ENCODE assay signal across 8 mouse cellular contexts in the genomic region with DNA sequence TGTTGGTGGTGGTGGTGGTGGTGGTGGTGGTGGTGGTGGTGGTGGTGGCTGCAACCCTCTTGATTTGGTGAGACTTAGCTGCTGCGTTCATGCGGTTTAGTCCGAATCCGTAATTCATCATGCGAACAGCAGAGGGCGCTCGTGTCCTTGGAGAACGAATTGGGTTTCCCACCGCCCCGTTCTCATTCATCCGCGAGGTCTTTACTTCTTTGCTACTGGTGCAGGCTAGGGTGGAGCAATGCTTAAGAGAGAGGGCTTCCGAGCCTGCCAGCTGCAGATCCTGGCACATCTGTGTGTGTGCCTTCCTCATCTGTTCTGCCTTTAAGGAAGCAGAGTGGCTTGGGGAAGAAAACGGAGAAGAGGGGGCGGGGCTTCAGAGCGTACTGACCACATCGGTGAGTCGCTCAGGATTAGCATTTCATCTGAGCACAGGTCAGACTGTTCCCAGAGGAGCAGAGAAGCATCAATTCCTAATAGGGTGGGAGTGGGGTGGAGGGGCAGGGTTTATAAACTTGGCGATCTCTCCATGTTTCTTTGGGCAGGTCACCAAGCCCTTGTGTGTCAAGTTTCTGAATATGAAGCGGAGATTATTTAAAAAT.
A peak's percentile ranks its signal among the peaks of the same experiment; 100 is the strongest.
DNase-seq lines count a peak whose midpoint lies in the region; ATAC-seq lines count a peak whose summit lies in the region.

No protein-coding gene starts in this region.

- H3K4me1 ChIP-seq in forebrain, embryonic 10.5 days, result peaks cover 10% of the 10 kb centered on the region
- peaks cover 3% of the 10 kb centered on the region; the same call in 1 of the 2 replicates for H3K4me1 ChIP-seq in heart, embryonic 16.5 days (ENCODE audit: control insufficient read depth, insufficient read depth, low read length)
- H3K4me1 ChIP-seq in liver, embryonic 16.5 days (ENCODE audit: control insufficient read depth, low read depth, low read length), result no peaks in the 10 kb centered on the region
- H3K4me1 ChIP-seq in neural tube, embryonic 14.5 days (ENCODE audit: control insufficient read depth, insufficient read depth, low read length), result peaks cover 12% of the 10 kb centered on the region

- peak overlapping the region; percentile 62 for H3K9ac ChIP-seq in heart, embryonic 16.5 days (ENCODE audit: low read length)
- H3K9ac ChIP-seq in liver, embryonic 16.5 days (ENCODE audit: low read depth, low read length), result no peak overlapping the region
- peak overlapping the region; percentile 25; the same call in 1 of the 2 replicates for H3K9ac ChIP-seq in neural tube, embryonic 14.5 days (replicated peaks; ENCODE audit: low read depth, low read length)

- H3K4me2 ChIP-seq in heart, embryonic 16.5 days (ENCODE audit: low read depth, low read length), result peak overlapping the region; percentile 92
- H3K4me2 ChIP-seq in liver, embryonic 16.5 days (ENCODE audit: low read depth, low read length), result peak overlapping the region; percentile 48
- peak overlapping the region; percentile 63 for H3K4me2 ChIP-seq in neural tube, embryonic 14.5 days (ENCODE audit: low read depth, low read length)

- no peaks in the 10 kb centered on the region for H3K36me3 ChIP-seq in forebrain, embryonic 10.5 days (replicated peaks)
- H3K36me3 ChIP-seq in heart, embryonic 16.5 days (ENCODE audit: control insufficient read depth, insufficient read depth), result no peaks in the 10 kb centered on the region
- H3K36me3 ChIP-seq in liver, embryonic 16.5 days (ENCODE audit: control insufficient read depth, insufficient read depth), result no peaks in the 10 kb centered on the region
- no peaks in the 10 kb centered on the region for H3K36me3 ChIP-seq in neural tube, embryonic 14.5 days (ENCODE audit: control insufficient read depth, insufficient read depth, low read length)

- peak; percentile 46 for DNase-seq in CD4-positive helper T cell, adult 2 months (ENCODE audit: low read depth, low spot score)
- peak; percentile 75 for DNase-seq in brain, embryonic 18.5 days (ENCODE audit: low read depth, low spot score)
- peak; percentile 86 for DNase-seq in forebrain, embryonic 10.5 days (ENCODE audit: extremely low spot score, low spot score)
- DNase-seq in kidney, postnatal 4 days, result peak; percentile 93 to 95
- peak; percentile 94 for DNase-seq in testis, postnatal 10 days (ENCODE audit: low spot score)

- H3K4me3 ChIP-seq in forebrain, embryonic 10.5 days, result peak overlapping the region; percentile 53
- peak overlapping the region; percentile 56 for H3K4me3 ChIP-seq in heart, embryonic 16.5 days (ENCODE audit: low read length)
- peak overlapping the region; percentile 36; the same call in 1 of the 2 replicates for H3K4me3 ChIP-seq in liver, embryonic 16.5 days (ENCODE audit: low read depth, low read length)
- peak overlapping the region; percentile 27 for H3K4me3 ChIP-seq in neural tube, embryonic 14.5 days (ENCODE audit: low read depth, low read length)

- WGBS in forebrain, embryonic 10.5 days, result 5% methylated on average over 20 of the region's 20 CpGs
- WGBS in heart, embryonic 16.5 days, result 7% methylated on average over 20 of the region's 20 CpGs
- 5% methylated on average over 20 of the region's 20 CpGs for WGBS in liver, embryonic 16.5 days (ENCODE audit: insufficient replicate concordance)
- 6% methylated on average over 20 of the region's 20 CpGs for WGBS in neural tube, embryonic 14.5 days

- no peak for ATAC-seq in heart, embryonic 16.5 days (replicated peaks; ENCODE audit: extremely low read depth, insufficient read depth, low FRiP score)
- ATAC-seq in liver, embryonic 16.5 days (ENCODE audit: low read depth), result no peak
- peak; percentile 79; the same call in 1 of the 2 replicates for ATAC-seq in neural tube, embryonic 14.5 days (ENCODE audit: low read depth)

- no peak overlapping the region for H3K27ac ChIP-seq in forebrain, embryonic 10.5 days
- H3K27ac ChIP-seq in heart, embryonic 16.5 days (ENCODE audit: low read length), result no peak overlapping the region
- no peak overlapping the region for H3K27ac ChIP-seq in liver, embryonic 16.5 days (ENCODE audit: low read length)
- H3K27ac ChIP-seq in neural tube, embryonic 14.5 days (ENCODE audit: low read depth, low read length), result 0 out of 2 replicates have a peak overlapping the region, but pooled peaks have one; percentile 25

- no peaks in the 10 kb centered on the region for H3K9me3 ChIP-seq in forebrain, embryonic 10.5 days
- H3K9me3 ChIP-seq in heart, embryonic 16.5 days (replicated peaks; ENCODE audit: control insufficient read depth, low read length), result no peaks in the 10 kb centered on the region
- H3K9me3 ChIP-seq in liver, embryonic 16.5 days (replicated peaks; ENCODE audit: control insufficient read depth, low read length), result no peaks in the 10 kb centered on the region
- no peaks in the 10 kb centered on the region for H3K9me3 ChIP-seq in neural tube, embryonic 14.5 days (ENCODE audit: control insufficient read depth, low read length)

- peaks cover 15% of the 10 kb centered on the region for H3K27me3 ChIP-seq in forebrain, embryonic 10.5 days (ENCODE audit: poor library complexity, severe bottlenecking)
- H3K27me3 ChIP-seq in heart, embryonic 16.5 days (ENCODE audit: control insufficient read depth, insufficient read depth, low read length), result peaks cover 2% of the 10 kb centered on the region; the same call in 1 of the 2 replicates
- H3K27me3 ChIP-seq in liver, embryonic 16.5 days (ENCODE audit: control insufficient read depth, insufficient read depth, low read depth, low read length), result no peaks in the 10 kb centered on the region
- no peaks in the 10 kb centered on the region for H3K27me3 ChIP-seq in neural tube, embryonic 14.5 days (ENCODE audit: control insufficient read depth, insufficient read depth, low read length)
